Mouse (Mus musculus) stomach, postnatal 0 days (tissue): ENCODE measurements around the gene Hspa1l.
"Not testable (repeated sequence)": the region's sequence is repeated elsewhere in the genome, so short reads cannot be mapped to it uniquely, and the experiment has no call there.

Source experiments
- CTCF ChIP-seq: IDR thresholded peaks from 2 replicates; pipeline ENCODE4 v1.5.1; 2016; ENCODE audit warnings: antibody characterized with exemption, low read depth, mild to moderate bottlenecking, moderate library complexity
- EP300 ChIP-seq: optimal IDR thresholded peaks from 2 replicates; pipeline ENCODE3; 2016; ENCODE audit warnings: antibody characterized with exemption

- not testable (repeated sequence) for TF ChIP-seq CTCF, EP300
Measured at GRCm38 (mm10) chr17:34957291-34957690, 15.2 kb upstream of the Hspa1l start.
